Mouse (Mus musculus) liver, embryonic 12.5 days (tissue): ENCODE data around the gene Gpat3. TPM values are rescaled to one million over a fixed set of nuclear protein-coding genes. Genes with fewer than 3 reads are reported as not detected.

ENCODE experiments used
- ATAC-seq: fragments of 200-750 bp; cut with Nextera tagmentation; 2 replicates; pipeline ENCODE4 v1.8.0; 2017; ENCODE audit warnings: moderate number of reproducible peaks, mild to moderate bottlenecking, moderate library complexity
- H3K27ac ChIP-seq: fragments of 300-500 bp; sonication (generic); 2 replicates; pipeline ENCODE4 v1.5.1; 2016; ENCODE audit warnings: mild to moderate bottlenecking
- H3K27me3 ChIP-seq: fragments of 300-500 bp; sonication (generic); replicated peaks from 2 replicates; pipeline ENCODE4 v1.6.1; 2016; ENCODE audit warnings: mild to moderate bottlenecking, moderate library complexity
- H3K36me3 ChIP-seq: fragments of 300-500 bp; sonication (generic); 2 replicates; pipeline ENCODE4 v1.6.1; 2016; ENCODE audit warnings: mild to moderate bottlenecking, moderate library complexity
- H3K4me1 ChIP-seq: fragments of 300-500 bp; sonication (generic); 2 replicates; pipeline ENCODE4 v1.6.1; 2016
- H3K4me2 ChIP-seq: fragments of 300-500 bp; sonication (generic); 2 replicates; pipeline ENCODE4 v1.6.1; 2016; ENCODE audit warnings: mild to moderate bottlenecking, moderate library complexity
- H3K4me3 ChIP-seq: fragments of 300-500 bp; sonication (generic); 2 replicates; pipeline ENCODE4 v1.5.1; 2016; ENCODE audit warnings: mild to moderate bottlenecking, moderate library complexity
- H3K9ac ChIP-seq: fragments of 300-500 bp; sonication (generic); 2 replicates; pipeline ENCODE4 v1.6.1; 2016; ENCODE audit warnings: mild to moderate bottlenecking, moderate library complexity
- H3K9me3 ChIP-seq: fragments of 300-500 bp; sonication (generic); replicated peaks from 2 replicates; pipeline ENCODE4 v1.6.1; 2016; ENCODE audit warnings: mild to moderate bottlenecking, moderate library complexity
- WGBS: fragments of 180-500 bp; shearing (Covaris S2); methylation state at CpG from one replicate; pipeline ENCODE4 v1.1.7; 2016; ENCODE audit not compliant: insufficient replicate concordance; 5-methylcytosine and 5-hydroxymethylcytosine counted together
- polyA plus RNA-seq: library from polyadenylated mRNA; unstranded; fragments of >200 nt; fragmentation: Nextera tagmentation; extraction: Ambion mirVana; gene quantifications from 2 replicates; pipeline ENCODE4 v1.2.1, GENCODE M21; 2016

Gpat3 gene
- polyA plus RNA-seq, 1 experiment from 2014 or later = 0.75 TPM

- no peak overlapping the region for H3K4me2 ChIP-seq
- WGBS = 65% methylated on average over 2 of the region's 2 CpGs
- H3K4me1 ChIP-seq = no peaks in the 10 kb centered on the region
- no peaks in the 10 kb centered on the region for H3K27me3 ChIP-seq
- no peak overlapping the region for H3K4me3 ChIP-seq
- H3K9ac ChIP-seq = no peak overlapping the region
- no peaks in the 10 kb centered on the region for H3K9me3 ChIP-seq
- no peaks in the 10 kb centered on the region for H3K36me3 ChIP-seq
- H3K27ac ChIP-seq = no peak overlapping the region
- ATAC-seq = no peak
These were observed 11.7 kb upstream of the Gpat3 start for GRCm38 (mm10) chr5:100833841-100834240.

DNA sequence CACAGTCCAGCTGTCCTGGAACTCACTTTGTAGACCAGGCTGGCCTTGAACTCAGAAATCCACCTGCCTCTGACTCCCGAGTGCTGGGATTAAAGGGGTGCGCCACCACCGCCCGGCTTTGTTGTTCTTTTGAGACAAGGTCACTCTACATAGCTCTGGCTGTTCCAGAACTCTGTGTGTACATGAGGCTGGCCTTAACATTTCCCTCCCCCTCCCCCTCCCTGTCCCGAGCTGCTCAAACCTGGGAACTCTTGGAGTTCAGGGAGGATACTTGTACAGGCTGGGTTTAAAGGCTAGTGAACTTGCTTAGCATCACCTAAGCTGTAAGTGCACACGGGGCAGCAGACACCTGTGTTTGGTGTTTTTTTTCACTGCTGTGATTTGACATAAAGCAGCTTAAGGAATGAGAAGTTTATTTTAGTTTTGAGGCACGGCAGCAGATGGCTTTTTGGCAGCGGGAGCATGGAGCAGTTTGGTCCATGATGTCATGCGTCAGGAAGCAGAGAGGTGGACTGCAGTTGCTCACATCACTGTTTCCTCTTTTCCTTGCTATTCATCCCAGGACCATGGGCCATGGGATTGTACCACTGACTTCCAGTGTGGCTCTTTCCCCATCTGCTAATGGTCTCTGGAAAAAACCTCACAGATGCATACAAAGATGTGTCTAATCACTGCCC lies 9.5 kb upstream of the Gpat3 start:
- no peak overlapping the region for H3K4me2 ChIP-seq
- ATAC-seq = no peak
- no peaks in the 10 kb centered on the region for H3K4me1 ChIP-seq
- no peaks in the 10 kb centered on the region for H3K9me3 ChIP-seq
- 62% methylated on average over 9 of the region's 9 CpGs for WGBS
- no peak overlapping the region for H3K4me3 ChIP-seq
- no peaks in the 10 kb centered on the region for H3K27me3 ChIP-seq
- H3K9ac ChIP-seq = no peak overlapping the region
- H3K27ac ChIP-seq = no peak overlapping the region
- H3K36me3 ChIP-seq = no peaks in the 10 kb centered on the region

DNA sequence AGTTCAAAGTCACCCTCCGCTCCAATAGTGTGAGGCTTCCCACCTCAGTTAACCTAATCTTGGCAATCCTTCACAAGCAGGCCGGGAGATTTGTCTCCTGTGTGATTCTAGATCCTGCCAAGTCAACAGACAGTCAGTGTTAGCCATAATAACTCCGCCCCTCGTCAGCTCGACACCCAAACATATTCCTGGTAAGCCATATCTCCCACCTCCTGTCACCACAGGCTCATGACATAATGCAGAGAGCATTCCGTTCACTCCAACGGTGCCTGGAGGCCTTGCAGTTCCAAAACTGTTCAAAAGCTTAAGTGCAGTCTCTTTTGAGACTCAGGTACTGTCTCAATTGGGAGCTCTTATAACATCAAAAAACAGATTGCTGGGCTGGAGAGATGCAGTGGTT lies 7.6 kb upstream of the Gpat3 start:
- Histone ChIP-seq H3K4me2 (no peak overlapping the region), H3K27me3 (peaks cover 1% of the 10 kb centered on the region; the same call in 1 of the 2 replicates), H3K9me3 (0 out of 2 replicates have a peak, but pooled peaks cover 4% of the 10 kb centered on the region), H3K27ac (no peak overlapping the region), H3K4me1 (no peaks in the 10 kb centered on the region), H3K36me3 (no peaks in the 10 kb centered on the region), H3K9ac (no peak overlapping the region), H3K4me3 (no peak overlapping the region)
- WGBS = 60% methylated on average over 7 of the region's 7 CpGs
- ATAC-seq = no peak

- H3K4me2 ChIP-seq = no peak overlapping the region
These were observed 1.0 kb upstream of the Gpat3 start for GRCm38 (mm10) chr5:100844485-100844884.

DNA sequence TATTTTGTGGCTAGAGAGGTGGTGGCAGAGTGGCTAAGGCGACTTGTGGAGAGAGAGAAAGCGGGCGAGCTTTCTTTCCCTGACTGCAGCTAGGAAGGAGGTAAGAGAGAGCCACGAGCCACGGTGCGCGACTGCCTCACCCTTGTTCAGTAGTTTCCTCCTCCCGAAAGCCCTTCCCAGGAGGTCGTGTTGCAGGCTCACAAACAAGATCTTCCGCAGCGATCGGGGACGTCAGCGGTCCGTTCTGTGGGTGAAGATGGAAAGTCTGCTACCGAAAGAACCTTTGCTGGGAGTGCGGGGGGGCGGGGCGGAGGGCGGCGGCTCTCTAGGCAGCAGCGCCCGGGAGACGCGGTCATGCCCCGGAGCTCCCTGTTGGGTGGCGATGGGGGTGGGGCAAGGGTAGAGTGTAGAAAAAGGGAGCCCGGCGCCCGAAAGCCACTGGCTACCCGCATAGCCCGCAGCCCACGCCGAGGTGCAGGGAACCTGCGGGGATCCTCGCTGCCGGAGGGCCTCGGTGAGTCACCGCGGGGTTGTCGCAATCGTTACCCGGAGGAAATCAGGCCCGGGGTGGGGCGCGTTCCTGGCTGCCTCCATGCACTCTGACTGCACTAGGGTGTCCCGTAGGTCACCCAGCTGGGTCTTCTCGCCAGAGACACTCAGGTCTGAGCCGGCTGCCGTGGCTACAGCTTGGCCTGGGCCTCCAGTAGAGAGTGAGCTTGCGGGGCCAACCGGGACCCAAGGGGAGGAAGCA lies 510 bp downstream of the Gpat3 start:
- Histone ChIP-seq H3K4me2 (peak overlapping the region; percentile 77), H3K9me3 (0 out of 2 replicates have a peak, but pooled peaks cover 4% of the 10 kb centered on the region), H3K36me3 (no peaks in the 10 kb centered on the region), H3K27ac (no peak overlapping the region), H3K9ac (peak overlapping the region; percentile 39; the same call in 1 of the 2 replicates), H3K4me1 (0 out of 2 replicates have a peak, but pooled peaks cover 13% of the 10 kb centered on the region), H3K27me3 (peaks cover 62% of the 10 kb centered on the region), H3K4me3 (peak overlapping the region; percentile 56)
- WGBS = under 1% methylated on average over 52 of the region's 52 CpGs
- ATAC-seq = peak; percentile 58

More at GRCm38 (mm10) chr5:100844485-100844884, 1.0 kb upstream of the Gpat3 start:
- Histone ChIP-seq H3K4me3 (no peak overlapping the region), H3K9ac (no peak overlapping the region), H3K27me3 (peaks cover 62% of the 10 kb centered on the region), H3K27ac (no peak overlapping the region), H3K9me3 (0 out of 2 replicates have a peak, but pooled peaks cover 4% of the 10 kb centered on the region), H3K36me3 (no peaks in the 10 kb centered on the region), H3K4me1 (0 out of 2 replicates have a peak, but pooled peaks cover 13% of the 10 kb centered on the region)
- no peak for ATAC-seq
- 46% methylated on average over 3 of the region's 3 CpGs for WGBS

DNA sequence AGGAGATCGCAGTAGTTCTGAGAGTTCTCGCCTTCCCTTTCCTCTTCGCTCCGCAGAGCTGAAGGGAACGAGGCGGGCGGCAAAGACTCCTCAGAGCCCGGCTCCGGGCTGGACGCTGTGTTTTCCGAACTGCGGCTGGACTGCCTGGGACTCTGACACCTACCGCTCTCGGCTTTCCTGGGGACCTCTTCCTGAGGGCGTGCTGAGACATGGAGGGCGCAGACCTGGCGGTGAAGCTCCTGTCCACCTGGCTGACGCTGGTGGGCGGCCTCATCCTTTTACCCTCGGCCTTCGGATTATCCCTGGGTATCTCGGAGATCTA lies 1.0 kb downstream of the Gpat3 start:
- ATAC-seq = peak; percentile 24; the same call in 1 of the 2 replicates
- Histone ChIP-seq H3K4me1 (0 out of 2 replicates have a peak, but pooled peaks cover 13% of the 10 kb centered on the region), H3K4me2 (peak overlapping the region; percentile 77), H3K4me3 (peak overlapping the region; percentile 56), H3K27ac (no peak overlapping the region), H3K9ac (peak overlapping the region; percentile 39; the same call in 1 of the 2 replicates), H3K9me3 (0 out of 2 replicates have a peak, but pooled peaks cover 4% of the 10 kb centered on the region), H3K27me3 (peaks cover 62% of the 10 kb centered on the region), H3K36me3 (no peaks in the 10 kb centered on the region)
- WGBS = under 1% methylated on average over 22 of the region's 22 CpGs

DNA sequence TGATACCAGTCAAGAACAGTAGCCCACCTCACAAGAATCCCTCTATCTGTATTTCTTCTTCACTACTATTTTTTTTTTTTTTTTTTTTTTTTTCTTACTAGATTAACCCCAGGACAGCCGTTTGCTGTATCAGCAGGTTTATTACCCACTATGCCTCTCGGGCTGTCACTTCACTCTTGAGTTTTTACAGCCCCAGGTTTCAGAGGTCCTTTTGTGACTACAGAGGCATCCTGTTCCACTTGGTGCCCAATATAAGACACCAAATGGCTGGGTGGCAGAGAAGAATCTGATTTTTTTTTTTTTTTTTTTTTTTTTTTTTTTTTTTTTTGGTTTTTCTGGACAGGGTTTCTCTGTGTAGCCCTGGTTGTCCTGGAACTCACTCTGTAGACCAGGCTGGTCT lies 1.6 kb downstream of the Gpat3 start:
- Histone ChIP-seq H3K4me1 (0 out of 2 replicates have a peak, but pooled peaks cover 13% of the 10 kb centered on the region), H3K27ac (no peak overlapping the region), H3K27me3 (peaks cover 62% of the 10 kb centered on the region), H3K9me3 (0 out of 2 replicates have a peak, but pooled peaks cover 4% of the 10 kb centered on the region), H3K9ac (no peak overlapping the region), H3K4me3 (no peak overlapping the region), H3K4me2 (peak overlapping the region; percentile 77; the same call in 1 of the 2 replicates), H3K36me3 (no peaks in the 10 kb centered on the region)
- 4% methylated on average over 2 of the region's 2 CpGs for WGBS
- ATAC-seq = no peak

GRCm38 (mm10) chr5:100853963-100854362 lies 8.4 kb downstream of the Gpat3 start:
- H3K4me1 ChIP-seq = no peaks in the 10 kb centered on the region
- no peaks in the 10 kb centered on the region for H3K36me3 ChIP-seq
- WGBS = 77% methylated on average over 4 of the region's 4 CpGs
- H3K9me3 ChIP-seq = no peaks in the 10 kb centered on the region
- H3K27ac ChIP-seq = no peak overlapping the region
- no peak overlapping the region for H3K4me2 ChIP-seq
- H3K27me3 ChIP-seq = peaks cover under 1% of the 10 kb centered on the region; the same call in 1 of the 2 replicates
- no peak for ATAC-seq
- no peak overlapping the region for H3K4me3 ChIP-seq
- no peak overlapping the region for H3K9ac ChIP-seq

DNA sequence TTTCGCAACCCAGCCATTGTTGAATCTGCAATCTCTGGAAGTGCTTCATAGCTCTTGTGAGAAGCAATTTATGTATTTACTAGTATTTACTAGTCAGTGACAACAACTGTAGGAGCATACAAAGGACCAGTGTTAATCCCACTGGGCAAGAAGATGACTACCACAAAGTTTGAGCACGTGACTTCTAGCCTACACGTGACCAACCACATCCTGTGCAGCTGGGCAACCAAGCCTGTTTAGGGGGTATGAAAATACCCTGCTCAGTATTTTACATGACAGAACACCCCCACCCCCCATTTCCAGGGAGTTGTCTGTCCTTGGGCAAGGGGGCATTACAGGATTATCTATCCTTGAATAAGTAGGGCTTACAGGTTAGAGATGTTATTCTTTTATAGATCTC lies 11.0 kb downstream of the Gpat3 start:
- 49% methylated on average over 3 of the region's 3 CpGs for WGBS
- H3K4me1 ChIP-seq = peaks cover 13% of the 10 kb centered on the region; the same call in 1 of the 2 replicates
- ATAC-seq = no peak

DNA sequence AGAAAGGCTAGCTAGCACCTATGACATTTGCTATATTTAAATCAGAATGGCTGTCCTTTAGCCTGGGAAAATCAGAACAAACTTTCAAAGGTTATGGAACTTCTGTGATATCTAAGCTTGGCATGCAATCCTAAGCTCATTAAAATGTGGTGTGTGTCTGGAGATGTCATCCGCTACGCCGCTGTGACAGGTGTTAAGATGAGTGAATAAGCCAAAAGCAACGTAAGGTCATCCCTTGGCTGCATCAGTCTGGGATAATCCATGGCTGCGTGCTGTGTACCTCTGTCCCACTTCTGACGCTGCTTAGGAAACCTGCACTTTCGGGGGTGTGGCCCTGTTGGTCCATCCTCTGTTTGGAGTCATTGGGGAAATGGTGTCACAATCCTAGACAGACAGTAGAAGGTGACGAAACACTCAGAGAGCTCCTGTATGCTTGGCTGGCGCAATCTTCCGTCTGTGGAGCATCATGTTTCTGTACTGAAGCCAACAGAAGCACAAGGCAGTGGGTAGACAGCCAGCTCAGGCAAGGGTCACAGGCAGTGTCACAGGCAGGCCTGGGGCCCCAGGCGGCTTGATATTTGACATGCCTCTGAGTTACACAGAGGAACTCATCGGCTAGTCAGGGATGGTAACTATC lies 15.0 kb downstream of the Gpat3 start:
- WGBS = 57% methylated on average over 12 of the region's 12 CpGs
- no peak overlapping the region; the same call in 1 of the 2 replicates for H3K27ac ChIP-seq

More for the DNA sequence above, 11.0 kb downstream of the Gpat3 start:
- Histone ChIP-seq H3K27ac (no peak overlapping the region), H3K9ac (no peak overlapping the region), H3K27me3 (no peaks in the 10 kb centered on the region), H3K9me3 (no peaks in the 10 kb centered on the region), H3K4me3 (no peak overlapping the region), H3K36me3 (no peaks in the 10 kb centered on the region), H3K4me2 (no peak overlapping the region)

DNA sequence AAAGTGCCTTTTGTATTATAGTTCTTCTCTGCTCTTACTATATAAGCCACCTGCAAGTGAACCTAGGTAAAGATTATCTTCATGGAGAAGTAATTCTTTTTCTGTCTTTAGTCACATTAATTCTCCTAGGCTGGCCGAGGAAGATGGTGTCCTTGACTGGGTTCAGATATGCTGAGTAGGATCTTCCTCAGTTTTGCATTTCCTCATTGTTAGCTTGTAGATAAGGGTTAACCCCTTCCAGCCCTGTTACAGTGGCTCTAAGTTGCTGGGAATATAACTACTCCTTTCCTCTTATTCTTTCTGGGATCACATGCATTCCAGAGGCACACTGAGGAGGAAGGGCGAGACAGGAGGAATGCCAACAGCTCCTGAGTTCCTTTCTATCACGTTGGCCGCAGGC lies 15.6 kb downstream of the Gpat3 start:
- H3K27me3 ChIP-seq = no peaks in the 10 kb centered on the region
- no peak overlapping the region for H3K4me3 ChIP-seq
- no peak overlapping the region for H3K9ac ChIP-seq
- no peaks in the 10 kb centered on the region for H3K9me3 ChIP-seq
- H3K4me2 ChIP-seq = no peak overlapping the region
- H3K4me1 ChIP-seq = peaks cover 13% of the 10 kb centered on the region; the same call in 1 of the 2 replicates
- WGBS = 36% methylated on average over 4 of the region's 4 CpGs
- no peaks in the 10 kb centered on the region for H3K36me3 ChIP-seq
- ATAC-seq = no peak
- no peak overlapping the region for H3K27ac ChIP-seq

More for the DNA sequence above, 15.0 kb downstream of the Gpat3 start:
- no peak overlapping the region for H3K4me3 ChIP-seq
- H3K9me3 ChIP-seq = no peaks in the 10 kb centered on the region
- H3K4me2 ChIP-seq = no peak overlapping the region
- peak; percentile 65 for ATAC-seq
- H3K36me3 ChIP-seq = no peaks in the 10 kb centered on the region
- H3K9ac ChIP-seq = no peak overlapping the region
- H3K27me3 ChIP-seq = no peaks in the 10 kb centered on the region
- H3K4me1 ChIP-seq = peaks cover 13% of the 10 kb centered on the region; the same call in 1 of the 2 replicates
